Mouse (Mus musculus) thymus, postnatal 14 days (tissue): Measurements from ENCODE around the gene Arl5c.

Experiments used
- DNase-seq: peaks from one replicate; pipeline ENCODE4 v3.0.0; 2021

Arl5c gene

DNA sequence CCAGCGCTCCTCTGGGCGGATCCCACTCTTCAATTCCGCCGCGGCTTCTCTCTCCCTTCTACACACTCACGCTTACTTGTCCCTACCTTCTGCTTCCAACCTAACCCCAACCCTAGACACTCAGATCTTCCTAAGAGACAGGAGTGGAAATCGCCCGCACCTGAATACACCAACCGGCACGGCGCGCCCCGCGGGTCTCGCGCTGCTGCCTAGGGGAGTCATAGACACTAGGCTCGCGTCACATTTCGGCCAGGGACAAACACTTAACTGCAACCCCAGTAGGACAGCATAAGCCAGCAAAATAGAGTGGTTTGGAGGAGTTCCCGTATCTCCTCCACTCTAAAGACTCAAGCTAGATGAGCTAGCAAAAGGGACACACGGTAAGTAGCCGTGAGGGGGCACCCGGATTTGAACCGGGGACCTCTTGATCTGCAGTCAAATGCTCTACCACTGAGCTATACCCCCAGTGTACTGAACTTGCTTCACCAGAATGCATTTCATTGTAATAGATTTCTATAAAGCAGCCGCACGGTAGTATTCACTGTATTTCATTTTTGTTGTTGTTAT lies 7.4 kb downstream of the Arl5c start:
- DNase-seq = peak; percentile 92

GRCm38 (mm10) chr11:97987551-97988526 lies 8.1 kb downstream of the Arl5c start:
- DNase-seq = peak; percentile 94

- peak; percentile 47 for DNase-seq
These were observed 9.1 kb downstream of the Arl5c start for GRCm38 (mm10) chr11:97986738-97987465.

DNA sequence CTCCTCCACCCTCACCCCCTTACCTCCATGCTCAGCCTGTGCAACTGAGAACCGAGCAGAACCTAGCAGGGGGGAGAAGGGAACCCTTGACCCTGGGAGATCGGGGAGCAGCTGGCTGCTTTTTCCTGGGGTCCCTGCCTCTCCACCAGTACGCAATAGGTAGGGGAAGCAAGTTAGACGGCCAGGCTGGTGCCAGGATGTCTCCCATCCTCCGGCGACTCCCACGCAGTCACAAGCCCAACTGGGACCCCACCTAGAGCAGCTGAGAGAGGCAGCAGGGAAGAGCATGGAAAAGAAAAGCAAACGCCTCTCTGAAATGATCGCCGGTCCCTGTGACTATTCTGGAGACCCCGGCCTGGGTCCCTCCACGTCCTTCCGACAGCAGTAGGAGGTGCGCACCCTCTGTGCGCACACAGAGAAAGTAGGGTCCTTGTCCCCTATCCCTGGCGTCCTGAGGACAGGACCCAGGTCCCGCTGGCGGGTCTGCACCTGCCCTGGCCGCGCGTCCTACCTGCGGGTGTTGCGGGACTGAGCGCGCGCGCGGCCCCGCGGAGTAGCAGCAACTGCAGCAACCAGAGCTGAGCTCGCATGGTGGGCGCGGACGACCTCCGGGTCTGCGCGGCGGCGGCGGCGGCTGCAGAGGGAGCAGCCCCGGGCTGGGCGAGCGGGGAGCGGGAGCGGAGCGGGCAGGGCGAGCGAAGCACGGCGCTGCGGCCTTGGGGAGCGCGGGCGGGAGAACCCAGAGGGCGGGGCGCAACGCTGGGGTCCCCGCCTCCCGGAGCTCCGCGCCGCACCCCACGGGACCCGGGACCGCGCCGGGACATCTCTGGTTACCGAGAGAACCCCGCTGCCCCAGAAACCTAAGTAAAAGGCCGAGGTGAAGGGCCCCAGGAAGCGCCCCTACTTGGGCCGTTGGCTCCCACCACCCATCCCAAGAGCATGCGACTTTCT lies 10.0 kb downstream of the Arl5c start, which contains the start of gene Plxdc1:
Plxdc1 (minus strand) TSS at position 718 of the 951 bp plus-strand sequence.
- DNase-seq = peak; percentile 83

GRCm38 (mm10) chr11:97983983-97984382 lies 12.0 kb downstream of the Arl5c start:
- DNase-seq = peak; percentile 61

DNA sequence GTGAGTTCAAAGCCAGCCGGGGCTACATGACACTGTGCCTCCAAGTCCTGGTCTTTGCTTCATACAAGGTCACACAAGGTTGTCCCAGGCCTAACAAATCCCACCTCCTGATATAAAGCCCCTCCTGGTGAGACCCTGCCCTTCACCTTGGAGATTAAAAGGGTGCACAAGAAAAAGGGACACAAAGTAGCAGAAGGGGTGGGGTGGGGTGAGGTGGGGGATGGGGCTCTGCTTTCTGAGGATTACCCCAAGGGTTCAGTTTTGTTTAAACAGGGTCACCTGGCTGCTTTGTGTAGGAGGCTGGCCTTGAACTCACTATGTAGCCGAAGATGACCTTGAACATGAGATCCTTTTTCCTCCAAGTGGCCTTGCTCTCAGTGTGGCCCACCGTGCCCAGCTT lies 12.5 kb downstream of the Arl5c start:
- DNase-seq = no peak

GRCm38 (mm10) chr11:97982721-97983120 lies 13.3 kb downstream of the Arl5c start:
- no peak for DNase-seq

DNA sequence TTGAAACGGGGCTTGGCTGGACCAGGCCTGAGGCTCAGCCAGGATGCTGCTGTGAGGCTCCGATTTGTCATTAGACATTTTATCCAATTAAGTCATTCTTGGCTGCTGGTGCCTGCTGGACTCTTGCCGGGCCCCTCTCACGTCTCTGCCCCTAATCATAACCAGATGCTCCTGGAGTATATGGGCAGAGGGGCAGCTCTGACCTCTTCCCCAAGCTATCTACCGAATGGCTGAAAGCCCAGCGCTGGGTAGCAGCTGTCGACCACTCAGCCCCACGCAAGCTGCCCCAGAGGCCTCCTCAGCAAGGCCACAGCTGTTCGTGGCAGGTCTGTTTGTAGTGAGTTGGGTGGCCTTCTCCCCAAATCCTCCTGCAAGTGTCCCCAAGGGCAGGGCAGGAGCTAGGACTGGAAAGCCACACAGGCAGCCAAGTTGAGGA lies 15.4 kb downstream of the Arl5c start:
- DNase-seq = no peak

GRCm38 (mm10) chr11:97979824-97980495 lies 16.0 kb downstream of the Arl5c start:
- DNase-seq = no peak

DNA sequence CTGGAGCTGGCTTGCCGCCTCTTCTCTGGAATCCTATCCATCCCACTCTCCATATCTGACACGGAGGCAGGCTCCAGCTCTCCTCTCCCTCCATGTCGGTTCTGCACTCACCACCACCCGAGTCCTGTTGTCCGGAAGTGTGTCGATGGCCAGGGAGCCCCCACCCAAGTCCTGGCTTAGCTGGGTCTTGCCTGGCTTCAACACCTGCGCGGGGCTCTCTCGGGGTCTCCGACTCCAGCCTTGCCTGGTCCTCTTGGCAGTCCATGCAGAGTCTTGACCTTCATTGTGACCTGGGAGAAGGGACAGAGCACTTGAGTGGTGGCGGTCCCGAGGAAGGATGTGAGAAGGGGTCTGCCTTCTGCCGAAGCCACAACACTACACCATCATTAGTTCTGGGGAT lies 17.6 kb downstream of the Arl5c start:
- DNase-seq = no peak

DNA sequence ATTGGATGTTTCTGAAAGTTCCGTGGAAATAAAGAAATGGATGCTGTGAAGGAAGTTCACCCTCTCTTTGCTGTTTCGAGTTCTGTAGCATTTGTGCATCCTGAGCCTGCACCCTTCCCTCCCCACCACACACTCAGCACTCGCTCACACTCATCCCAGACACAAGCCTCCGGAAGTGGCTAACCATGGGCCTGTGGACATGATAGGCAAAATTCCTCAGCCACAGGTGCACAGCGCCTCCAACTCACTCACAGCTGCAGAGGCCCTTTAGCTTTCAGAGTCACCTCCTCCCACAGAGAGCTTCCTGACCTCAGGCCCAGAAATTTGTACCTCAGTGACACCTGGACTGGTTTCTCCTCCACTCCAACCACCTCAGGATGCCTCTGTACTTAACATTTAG lies 18.2 kb downstream of the Arl5c start:
- peak; percentile 83 for DNase-seq

DNA sequence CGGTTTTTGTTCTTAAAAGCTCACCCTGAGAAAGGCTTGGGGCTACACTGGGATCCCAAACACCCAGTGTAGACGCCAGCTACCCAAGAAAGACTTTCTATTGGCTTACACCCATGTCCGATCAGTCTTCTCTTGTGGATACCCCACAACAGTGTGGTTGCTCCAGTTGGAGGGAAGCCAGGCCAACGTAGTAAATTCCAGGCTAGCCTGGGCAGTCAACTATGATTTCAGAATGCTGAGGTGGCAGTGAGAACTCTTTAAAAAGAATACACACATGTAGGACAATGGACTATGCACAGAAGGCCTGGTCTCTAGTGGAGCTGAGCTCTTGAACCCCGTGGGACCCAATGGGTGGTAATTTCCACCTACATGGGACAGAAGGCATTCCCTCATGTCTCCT lies 21.2 kb downstream of the Arl5c start:
- no peak for DNase-seq

DNA sequence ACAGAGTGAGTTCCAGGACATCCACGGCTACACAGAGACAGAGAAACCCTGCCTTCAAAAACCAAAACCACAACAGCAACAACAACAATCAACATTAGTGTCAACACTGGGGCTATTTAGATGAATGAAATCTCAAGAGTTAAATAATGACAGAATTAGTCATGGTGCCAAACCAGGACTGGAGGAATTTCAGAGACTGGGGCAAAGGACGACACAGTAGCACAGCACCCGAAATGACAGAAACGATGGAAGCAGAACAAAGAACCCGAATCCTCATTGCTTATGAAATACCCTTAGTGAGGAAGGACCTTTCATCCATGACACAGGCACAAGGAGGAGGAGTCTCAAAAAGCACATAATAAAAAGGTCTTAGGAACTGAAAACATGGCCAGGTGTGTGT lies 21.8 kb downstream of the Arl5c start:
- no peak for DNase-seq

DNA sequence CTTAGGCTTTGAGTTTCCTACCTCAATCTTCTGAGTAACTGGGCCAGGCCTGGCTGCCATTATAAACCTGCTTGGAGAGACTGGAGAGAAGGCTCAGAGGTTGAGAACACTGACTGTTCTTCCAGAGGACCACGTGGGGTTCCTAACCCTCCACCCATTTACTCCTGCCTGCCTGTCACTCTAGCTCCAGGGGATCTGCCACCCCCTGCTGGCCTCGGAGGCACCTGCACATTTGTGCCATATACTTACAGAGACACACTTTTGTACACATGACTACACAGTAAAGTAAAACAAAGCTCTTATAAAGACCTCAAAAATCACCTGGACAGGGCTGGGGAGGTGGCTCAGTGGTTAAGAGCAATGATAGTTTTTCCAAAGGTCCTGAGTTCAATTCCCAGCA lies 23.5 kb downstream of the Arl5c start:
- no peak for DNase-seq

- no peak for DNase-seq
These were observed 24.7 kb downstream of the Arl5c start for GRCm38 (mm10) chr11:97971232-97971631.

DNA sequence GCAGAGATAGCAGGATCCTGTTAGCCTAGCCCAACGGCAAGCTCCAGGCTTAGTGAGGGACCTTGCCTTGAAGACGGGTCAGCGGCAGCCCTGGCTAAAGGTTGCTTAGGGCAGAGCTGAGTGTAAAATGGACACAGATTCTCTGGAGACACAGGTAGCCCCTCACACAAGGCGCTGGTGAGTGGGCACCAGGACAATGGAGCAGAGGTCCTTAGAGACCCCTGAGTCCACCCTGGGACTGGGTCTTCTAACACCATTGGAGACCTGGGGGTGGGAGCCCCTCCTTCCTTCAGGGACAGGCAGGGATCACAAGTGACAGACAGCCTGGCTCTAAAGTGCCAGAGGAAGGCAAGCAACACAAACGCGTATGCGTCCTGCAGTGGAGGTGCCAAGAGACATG lies 25.2 kb downstream of the Arl5c start:
- DNase-seq = no peak

- no peak for DNase-seq
These were observed 27.6 kb downstream of the Arl5c start for GRCm38 (mm10) chr11:97968385-97968784.

DNA sequence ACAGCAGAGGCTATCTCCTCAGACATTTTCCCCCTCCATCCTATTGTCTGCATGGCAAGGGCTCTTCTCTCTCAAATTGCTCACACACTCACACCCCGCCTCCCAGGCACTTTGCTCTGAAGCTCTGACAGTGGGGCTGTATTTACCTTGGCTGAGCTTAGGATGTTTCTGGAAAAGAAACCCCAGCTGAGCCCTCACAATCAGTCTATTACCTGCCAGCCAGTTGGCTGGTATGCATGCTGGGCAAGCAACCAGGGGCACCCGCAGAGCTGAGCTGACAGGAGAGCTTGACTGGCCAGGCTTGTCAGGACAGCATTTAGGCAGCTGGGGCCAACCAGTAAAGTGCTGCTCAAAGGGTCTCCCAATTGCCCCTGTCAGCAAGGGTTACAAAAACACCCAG lies 28.9 kb downstream of the Arl5c start:
- DNase-seq = no peak

- DNase-seq = peak; percentile 52
These were observed 35.1 kb downstream of the Arl5c start for GRCm38 (mm10) chr11:97960907-97961306.

- DNase-seq = no peak
These were observed 36.7 kb downstream of the Arl5c start for GRCm38 (mm10) chr11:97959300-97959680.

DNA sequence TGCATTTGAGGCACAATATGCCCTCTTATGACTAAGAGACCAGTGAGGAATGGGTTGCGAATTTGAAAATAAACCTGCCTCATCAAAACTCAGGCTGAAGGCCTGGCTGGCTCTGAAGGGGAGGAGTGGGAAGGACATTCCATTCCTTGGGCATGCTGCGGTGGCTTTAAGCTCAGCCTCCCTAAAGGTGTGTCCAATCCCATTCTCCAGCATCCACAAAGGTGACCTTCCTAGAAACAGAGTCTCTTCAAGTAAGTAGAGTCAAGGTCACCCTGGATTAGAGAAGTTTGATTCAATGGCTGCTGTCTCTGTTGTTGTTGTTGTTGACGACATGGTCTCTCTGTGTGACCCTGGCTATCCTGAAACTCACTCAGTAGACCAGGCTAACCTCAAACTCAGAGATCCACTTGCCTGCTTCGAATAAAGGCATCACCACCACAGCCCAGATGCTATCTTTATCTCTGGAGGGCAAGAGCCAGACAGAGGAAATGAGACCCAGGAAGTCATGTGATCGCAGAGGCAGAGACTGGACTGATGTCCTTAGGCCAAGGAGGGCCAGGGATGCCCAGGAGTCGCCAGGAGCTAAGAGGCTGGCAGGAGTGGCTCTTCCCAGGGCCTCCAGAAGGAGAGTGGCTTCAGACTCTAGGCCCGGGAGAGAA lies 37.2 kb downstream of the Arl5c start:
- DNase-seq = no peak
